Mouse (Mus musculus) CH12.LX (cell line): Measurements from ENCODE around the gene Uts2b. TPM values are rescaled to one million over a fixed set of nuclear protein-coding genes. Genes with fewer than 3 reads are reported as not detected.
A peak's percentile ranks its signal among the peaks of the same experiment; 100 is the strongest.

Experiments
- DNase-seq: peaks from one replicate; pipeline ENCODE4 v3.0.0-alpha.2; 2013; ENCODE audit errors: extremely low read depth
- H3K27ac ChIP-seq: 2 replicates; pipeline ENCODE4 v1.5.1; 2012; ENCODE audit warnings: low read depth, mild to moderate bottlenecking, control low read depth, moderate library complexity; ENCODE audit not compliant: insufficient read depth
- H3K27me3 ChIP-seq: replicated peaks from 2 replicates; pipeline ENCODE3; 2012; ENCODE audit warnings: inconsistent platforms
- H3K36me3 ChIP-seq, 2 experiments: replicated peaks in 1 of 2; 2 replicates each; pipeline versions ENCODE3 to v1.6.1; 2012; ENCODE audit warnings: inconsistent platforms in 1 of 2, low read length in 1 of 2, mild to moderate bottlenecking in 1 of 2, mixed read lengths in 1 of 2, moderate library complexity in 1 of 2; ENCODE audit not compliant: control insufficient read depth in 1 of 2, insufficient read depth in 1 of 2
- H3K4me1 ChIP-seq, 2 experiments: 2 replicates each; pipeline ENCODE4 v1.6.1; 2012; ENCODE audit warnings: inconsistent platforms in 1 of 2, moderate library complexity in 1 of 2; ENCODE audit not compliant: insufficient read depth in 2 of 2, control insufficient read depth in 1 of 2
- H3K4me2 ChIP-seq: 2 replicates; pipeline ENCODE4 v1.6.1; 2012; ENCODE audit warnings: low read depth, mild to moderate bottlenecking, control low read depth; ENCODE audit not compliant: poor library complexity, insufficient read depth, severe bottlenecking
- H3K4me3 ChIP-seq, 3 experiments: fragments of 150-350 bp in 1 of 3; sonication (generic) in 1 of 3; replicated peaks in 1 of 3; 2 replicates each; pipeline versions ENCODE3 to v1.5.1; 2011 to 2012; ENCODE audit warnings: low read depth in 2 of 3, low read length in 2 of 3, mild to moderate bottlenecking in 2 of 3, moderate library complexity in 2 of 3, control low read depth in 1 of 3, improper control_type of control experiment in 1 of 3, inconsistent platforms in 1 of 3, mixed read lengths in 1 of 3; ENCODE audit not compliant: poor library complexity in 1 of 3
- H3K79me2 ChIP-seq: replicated peaks from 2 replicates; pipeline ENCODE4 v1.6.1; 2012; ENCODE audit warnings: mild to moderate bottlenecking, moderate library complexity; ENCODE audit not compliant: control insufficient read depth, poor library complexity, insufficient read depth, severe bottlenecking; ENCODE audit errors: extremely low read depth
- H3K9ac ChIP-seq: 2 replicates; pipeline ENCODE4 v1.6.1; 2012; ENCODE audit warnings: low read depth, mild to moderate bottlenecking, control low read depth, moderate library complexity; ENCODE audit not compliant: insufficient read depth
- H3K9me3 ChIP-seq: replicated peaks from 2 replicates; pipeline ENCODE3; 2012; ENCODE audit warnings: low read length, inconsistent platforms, mixed read lengths
- BHLHE40 ChIP-seq: IDR thresholded peaks from 2 replicates; pipeline ENCODE4 v1.6.1; 2011; ENCODE audit warnings: mild to moderate bottlenecking, low read depth, low read length, improper control_type of control experiment
- CHD2 ChIP-seq: IDR thresholded peaks from 2 replicates; pipeline ENCODE4 v1.6.1; 2011; ENCODE audit warnings: low read length, improper control_type of control experiment
- CTCF ChIP-seq, 2 experiments: IDR thresholded peaks in 1 of 2; conservative IDR thresholded peaks in 1 of 2; 2 replicates each; pipeline ENCODE4 v1.5.1; 2011 to 2012; ENCODE audit warnings: low read depth in 2 of 2, low read length in 2 of 2, improper control_type of control experiment in 1 of 2, inconsistent platforms in 1 of 2, mild to moderate bottlenecking in 1 of 2, moderate library complexity in 1 of 2
- E2F4 ChIP-seq: IDR thresholded peaks from 2 replicates; pipeline ENCODE4 v1.6.1; 2011; ENCODE audit warnings: low read depth, low read length, improper control_type of control experiment; ENCODE audit not compliant: insufficient replicate concordance
- ELF1 ChIP-seq: IDR thresholded peaks from 2 replicates; pipeline ENCODE4 v1.6.1; 2014; ENCODE audit warnings: low read depth, mild to moderate bottlenecking, inconsistent platforms, low read length, improper control_type of control experiment
- EP300 ChIP-seq: IDR thresholded peaks from 2 replicates; pipeline ENCODE4 v1.6.1; 2011; ENCODE audit warnings: low read length, improper control_type of control experiment
- ETS1 ChIP-seq: conservative IDR thresholded peaks from 2 replicates; pipeline ENCODE4 v1.6.1; 2012; ENCODE audit warnings: low read depth, mild to moderate bottlenecking, inconsistent platforms, low read length, improper control_type of control experiment, moderate library complexity
- IRF4 ChIP-seq: IDR thresholded peaks from 2 replicates; pipeline ENCODE4 v1.6.1; 2014; ENCODE audit warnings: low read depth, mild to moderate bottlenecking, inconsistent platforms, low read length, improper control_type of control experiment
- JUN ChIP-seq: IDR thresholded peaks from 2 replicates; pipeline ENCODE4 v1.6.1; 2011; ENCODE audit warnings: low read depth, mild to moderate bottlenecking, low read length, improper control_type of control experiment, moderate library complexity; ENCODE audit not compliant: insufficient read depth
- JUND ChIP-seq: conservative IDR thresholded peaks from 2 replicates; pipeline ENCODE4 v1.6.1; 2011; ENCODE audit warnings: low read depth, low read length, improper control_type of control experiment
- KAT2A ChIP-seq: IDR thresholded peaks from 2 replicates; pipeline ENCODE4 v1.6.1; 2012; ENCODE audit warnings: low read length, improper control_type of control experiment, inconsistent platforms; ENCODE audit not compliant: insufficient replicate concordance
- MAFK ChIP-seq: IDR thresholded peaks from 2 replicates; pipeline ENCODE4 v1.6.1; 2011; ENCODE audit warnings: low read length, improper control_type of control experiment; ENCODE audit not compliant: insufficient replicate concordance
- MAX ChIP-seq: IDR thresholded peaks from 2 replicates; pipeline ENCODE4 v1.6.1; 2011; ENCODE audit warnings: low read length, improper control_type of control experiment
- MAZ ChIP-seq: IDR thresholded peaks from 2 replicates; pipeline ENCODE4 v1.6.1; 2012; ENCODE audit warnings: low read depth, mild to moderate bottlenecking, inconsistent platforms, low read length, improper control_type of control experiment, moderate library complexity
- MEF2A ChIP-seq: IDR thresholded peaks from 2 replicates; pipeline ENCODE4 v1.6.1; 2014; ENCODE audit warnings: low read depth, mild to moderate bottlenecking, inconsistent platforms, low read length, improper control_type of control experiment, borderline replicate concordance
- MXI1 ChIP-seq: IDR thresholded peaks from 2 replicates; pipeline ENCODE4 v1.6.1; 2011; ENCODE audit warnings: mild to moderate bottlenecking, low read depth, low read length, improper control_type of control experiment
- MYC ChIP-seq: IDR thresholded peaks from 2 replicates; pipeline ENCODE4 v1.6.1; 2011; ENCODE audit warnings: low read depth, mild to moderate bottlenecking, improper control_type of control experiment, low read length
- NELFE ChIP-seq: IDR thresholded peaks from 2 replicates; pipeline ENCODE4 v1.6.1; 2011; ENCODE audit warnings: low read depth, low read length, improper control_type of control experiment
- NRF1 ChIP-seq: IDR thresholded peaks from 2 replicates; pipeline ENCODE4 v1.6.1; 2014; ENCODE audit warnings: low read depth, mild to moderate bottlenecking, inconsistent platforms, low read length, improper control_type of control experiment, moderate library complexity
- PAX5 ChIP-seq: IDR thresholded peaks from 2 replicates; pipeline ENCODE4 v1.6.1; 2012; ENCODE audit warnings: low read length, inconsistent platforms, mixed read lengths
- POLR2A ChIP-seq: IDR thresholded peaks from 2 replicates; pipeline ENCODE4 v1.6.1; 2011; ENCODE audit warnings: low read depth, mild to moderate bottlenecking, improper control_type of control experiment, low read length
- POLR2AphosphoS2 ChIP-seq: IDR thresholded peaks from 2 replicates; pipeline ENCODE4 v1.6.1; 2011; ENCODE audit warnings: low read depth, low read length, improper control_type of control experiment
- RCOR1 ChIP-seq: conservative IDR thresholded peaks from 2 replicates; pipeline ENCODE4 v1.6.1; 2012; ENCODE audit warnings: low read depth, mild to moderate bottlenecking, inconsistent platforms, low read length, improper control_type of control experiment
- SIN3A ChIP-seq: IDR thresholded peaks from 2 replicates; pipeline ENCODE4 v1.6.1; 2012; ENCODE audit warnings: low read length, improper control_type of control experiment, inconsistent platforms
- SMC3 ChIP-seq: IDR thresholded peaks from 2 replicates; pipeline ENCODE4 v1.6.1; 2011; ENCODE audit warnings: low read depth, low read length, improper control_type of control experiment
- TBP ChIP-seq: conservative IDR thresholded peaks from 2 replicates; pipeline ENCODE4 v1.6.1; 2011; ENCODE audit warnings: low read depth, low read length, improper control_type of control experiment
- TCF12 ChIP-seq: IDR thresholded peaks from 2 replicates; pipeline ENCODE4 v1.6.1; 2014; ENCODE audit warnings: low read depth, mild to moderate bottlenecking, inconsistent platforms, low read length, improper control_type of control experiment
- UBTF ChIP-seq: IDR thresholded peaks from 2 replicates; pipeline ENCODE4 v1.6.1; 2012; ENCODE audit warnings: low read depth, mild to moderate bottlenecking, inconsistent platforms, low read length, improper control_type of control experiment, moderate library complexity
- USF2 ChIP-seq: conservative IDR thresholded peaks from 2 replicates; pipeline ENCODE4 v1.6.1; 2011; ENCODE audit warnings: low read depth, low read length, improper control_type of control experiment
- ZC3H11A ChIP-seq: IDR thresholded peaks from 2 replicates; pipeline ENCODE4 v1.6.1; 2012; ENCODE audit warnings: low read depth, mild to moderate bottlenecking, inconsistent platforms, low read length, improper control_type of control experiment
- ZMIZ1 ChIP-seq: IDR thresholded peaks from 2 replicates; pipeline ENCODE4 v1.6.1; 2012; ENCODE audit warnings: low read depth, mild to moderate bottlenecking, inconsistent platforms, low read length, improper control_type of control experiment
- dilution Hi-C: fragments of 300-500 bp; cut with MboI; formaldehyde crosslinking; loops from 2 replicates; pipeline ENCODE4 v1.14.3; 2020; ENCODE audit warnings: low sequenced_read_pairs; ENCODE audit not compliant: extremely low pct_unique_long_range_greater_than_20kb, extremely low pct_ligation_motif_present
- in situ Hi-C: fragments of 300-500 bp; cut with MboI; formaldehyde crosslinking; loops from 3 replicates; pipeline ENCODE4 v1.14.3; 2019; ENCODE audit warnings: low sequenced_read_pairs, low pct_ligation_motif_present, low pct_unique_long_range_greater_than_20kb, mixed read lengths
- polyA plus RNA-seq: library from polyadenylated mRNA; unstranded; fragments of >175 nt; gene quantifications from 2 replicates; pipeline ENCODE4 v1.2.1, GENCODE M21; 2012; ENCODE audit warnings: low read depth; ENCODE audit not compliant: insufficient read length
- total RNA-seq, 2 experiments: library from RNA; depleted of rRNA; stranded (reverse); fragments of 300-350 nt in 1 of 2; fragments of >200 nt in 1 of 2; gene quantifications; 2 replicates each; pipeline ENCODE4 v1.2.3; 2012 to 2014

Uts2b gene
- total and polyA plus RNA-seq, 3 experiments: 0.38 to 0.51 TPM; not detected in 1

- Histone ChIP-seq H3K4me2 (peak overlapping the region; percentile 84), H3K27ac (peak overlapping the region; percentile 93), H3K9ac (peak overlapping the region; percentile 53; the same call in 1 of the 2 replicates), H3K79me2 (no peaks in the 10 kb centered on the region), H3K9me3 (no peaks in the 10 kb centered on the region), H3K4me3 (no peak overlapping the region), H3K27me3 (no peaks in the 10 kb centered on the region), H3K4me1 (peaks cover 23 to 86% of the 10 kb centered on the region in 2 experiments), H3K36me3 (no peaks in the 10 kb centered on the region)
- dilution Hi-C loops (no loop called here), in situ Hi-C loops (loop anchor here (5.0 kb wide), 1 partner anchor 37 kb away; the partner anchor contains the start of gene Ccdc50)
- TF ChIP-seq IRF4 (peak; percentile 40), KAT2A (no peak), MAFK (0 out of 2 replicates have a peak, but pooled peaks have one; percentile 57), TCF12 (peak; percentile 51), JUND (peak; percentile 50), MYC (peak; percentile 91), E2F4 (no peak), MEF2A (no peak), SMC3 (peak; percentile 20; the same call in 1 of the 2 replicates), ETS1 (peak; percentile 42), MAX (peak; percentile 88), CHD2 (peak; percentile 17; the same call in 1 of the 2 replicates), JUN (peak; percentile 64), RCOR1 (peak; percentile 84; the same call in 1 of the 2 replicates), SIN3A (peak; percentile 65), BHLHE40 (peak; percentile 71), EP300 (peak; percentile 62), ZMIZ1 (no peak)
- DNase-seq: peak; percentile 37
These were observed 20.0 kb downstream of the Uts2b start for GRCm38 (mm10) chr16:27349878-27350532.

DNA sequence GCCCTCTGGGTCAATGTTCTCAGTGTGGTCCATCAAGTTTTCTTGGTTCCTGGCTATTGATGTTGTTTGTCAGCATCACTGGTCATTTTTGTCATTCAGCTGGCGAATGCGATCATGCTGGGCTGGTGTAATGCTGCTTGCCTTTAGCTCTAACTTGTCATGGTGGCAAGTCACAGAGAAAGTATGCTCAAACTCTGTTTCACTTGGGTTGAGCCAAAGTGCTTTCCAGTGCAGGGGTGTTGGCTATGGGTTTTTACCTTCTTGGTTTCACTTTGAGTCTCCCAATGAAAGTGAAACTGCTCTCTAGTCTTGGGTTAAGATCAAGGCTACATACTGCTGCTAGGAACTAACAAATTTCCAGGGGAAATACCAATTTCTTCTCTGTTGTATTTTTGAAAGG is 20.8 kb downstream of the Uts2b start:
- H3K4me1 ChIP-seq: peaks cover 22 to 78% of the 10 kb centered on the region in 2 experiments
- in situ Hi-C loops: loop anchor here (5.0 kb wide), 1 partner anchor 38 kb away; the partner anchor contains the start of gene Ccdc50
- H3K27me3 ChIP-seq: no peaks in the 10 kb centered on the region
- peak overlapping the region; percentile 99 for H3K27ac ChIP-seq
- H3K9ac ChIP-seq: peak overlapping the region; percentile 53; the same call in 1 of the 2 replicates
- H3K79me2 ChIP-seq: no peaks in the 10 kb centered on the region
- dilution Hi-C loops: no loop called here
- H3K4me3 ChIP-seq: peak overlapping the region in 1 of 3 experiments; percentile 15
- no peaks in the 10 kb centered on the region for H3K36me3 ChIP-seq
- peak; percentile 98 for DNase-seq
- no peaks in the 10 kb centered on the region for H3K9me3 ChIP-seq
- H3K4me2 ChIP-seq: peak overlapping the region; percentile 83
- TF ChIP-seq JUN (peak; percentile 97), MAX (peak; percentile 87), POLR2A (peak; percentile 48; the same call in 1 of the 2 replicates), ZMIZ1 (peak; percentile 73), MAFK (peak; percentile 97), NRF1 (no peak), MXI1 (no peak; the same call in 1 of the 2 replicates), TBP (peak; percentile 86), JUND (peak; percentile 98), POLR2AphosphoS2 (0 out of 2 replicates have a peak, but pooled peaks have one; percentile 43), CTCF (conservative IDR thresholded peaks at IDR 0.05 in 1 of 2, IDR thresholded peaks at IDR 0.05 in 1 of 2; ENCODE audit: low read depth in 2 of 2, low read length in 2 of 2) (no peak), ZC3H11A (no peak), ETS1 (peak; percentile 98), IRF4 (peak; percentile 100), UBTF (no peak), MAZ (peak; percentile 86), NELFE (peak; percentile 68), PAX5 (no peak), ELF1 (peak; percentile 54; the same call in 1 of the 2 replicates), USF2 (no peak; the same call in 1 of the 2 replicates), SMC3 (peak; percentile 53)
